Mouse (Mus musculus): ENCODE results near the gene Gckr. TPM values are rescaled to one million over a fixed set of nuclear protein-coding genes. Genes with fewer than 3 reads are reported as not detected.

Gckr gene
- polyA plus RNA-seq, 1 experiment = 0.16 TPM

- H3ac ChIP-seq (ENCODE audit: control insufficient read depth, insufficient read length) = no peak overlapping the region
- no peaks in the 10 kb centered on the region for H3K27me3 ChIP-seq (ENCODE audit: control insufficient read depth, insufficient read depth, insufficient read length)
- no peak overlapping the region for H3K4me2 ChIP-seq (ENCODE audit: low read depth)
- TF ChIP-seq TCF3 (IDR thresholded peaks at IDR 0.05; ENCODE audit: insufficient read length, low read depth) (no peak), MAX (IDR thresholded peaks at IDR 0.05; ENCODE audit: low read depth) (no peak), SRF (IDR thresholded peaks at IDR 0.05; ENCODE audit: control insufficient read depth, insufficient read length, low read depth) (no peak), MYOD1 (IDR thresholded peaks at IDR 0.05; ENCODE audit: control insufficient read depth in 1 of 3, insufficient read length in 2 of 3, low read depth in 2 of 3) (no peak), POLR2AphosphoS2 (IDR thresholded peaks at IDR 0.05; ENCODE audit: insufficient read length, low read depth) (no peak), USF1 (IDR thresholded peaks at IDR 0.05; ENCODE audit: low read depth) (no peak), CEBPB (IDR thresholded peaks at IDR 0.05; ENCODE audit: insufficient read depth, poor library complexity, severe bottlenecking) (no peak), REST (IDR thresholded peaks at IDR 0.05; ENCODE audit: insufficient read depth, insufficient read length) (no peak), POLR2A (IDR thresholded peaks at IDR 0.05; ENCODE audit: insufficient read length, low read depth) (no peak), TCF12 (IDR thresholded peaks at IDR 0.05; ENCODE audit: insufficient read depth, poor library complexity, severe bottlenecking) (no peak), MYOG (IDR thresholded peaks at IDR 0.05; ENCODE audit: control insufficient read depth in 1 of 3, insufficient read depth in 1 of 3, insufficient read length in 2 of 3, low read depth in 2 of 3) (no peak), E2F4 (IDR thresholded peaks at IDR 0.05; ENCODE audit: insufficient read depth) (no peak)
- no peaks in the 10 kb centered on the region for H3K79me2 ChIP-seq (ENCODE audit: control insufficient read depth, insufficient read depth)
- H3K36me3 ChIP-seq (ENCODE audit: control insufficient read depth, insufficient read depth) = peaks cover 9% of the 10 kb centered on the region
- H3K4me3 ChIP-seq = no peak overlapping the region
Measured at GRCm38 (mm10) chr5:31288225-31288624, 9.0 kb upstream of the Gckr start.

GRCm38 (mm10) chr5:31288655-31289054, 8.6 kb upstream of the Gckr start:
- Histone ChIP-seq H3K4me3 (no peak overlapping the region), H3K36me3 (ENCODE audit: control insufficient read depth, insufficient read depth) (peaks cover 9% of the 10 kb centered on the region), H3ac (ENCODE audit: control insufficient read depth, insufficient read length) (no peak overlapping the region), H3K4me2 (ENCODE audit: low read depth) (no peak overlapping the region), H3K27me3 (ENCODE audit: control insufficient read depth, insufficient read depth, insufficient read length) (no peaks in the 10 kb centered on the region), H3K79me2 (ENCODE audit: control insufficient read depth, insufficient read depth) (no peaks in the 10 kb centered on the region)
- TF ChIP-seq CEBPB (IDR thresholded peaks at IDR 0.05; ENCODE audit: insufficient read depth, poor library complexity, severe bottlenecking) = no peak

- Histone ChIP-seq H3K79me2 (ENCODE audit: control insufficient read depth, insufficient read depth) (no peaks in the 10 kb centered on the region), H3K4me2 (ENCODE audit: low read depth) (peak overlapping the region; percentile 94), H3ac (ENCODE audit: control insufficient read depth, insufficient read length) (no peak overlapping the region), H3K27me3 (ENCODE audit: control insufficient read depth, insufficient read depth, insufficient read length) (no peaks in the 10 kb centered on the region), H3K36me3 (ENCODE audit: control insufficient read depth, insufficient read depth) (peaks cover 4% of the 10 kb centered on the region), H3K4me3 (peak overlapping the region; percentile 67)
- TF ChIP-seq POLR2A (IDR thresholded peaks at IDR 0.05; ENCODE audit: insufficient read length, low read depth) (no peak), TCF12 (IDR thresholded peaks at IDR 0.05; ENCODE audit: insufficient read depth, poor library complexity, severe bottlenecking) (no peak), USF1 (IDR thresholded peaks at IDR 0.05; ENCODE audit: low read depth) (no peak), E2F4 (IDR thresholded peaks at IDR 0.05; ENCODE audit: insufficient read depth) (no peak), CEBPB (IDR thresholded peaks at IDR 0.05; ENCODE audit: insufficient read depth, poor library complexity, severe bottlenecking) (no peak), MYOD1 (IDR thresholded peaks at IDR 0.05; ENCODE audit: control insufficient read depth in 1 of 3, insufficient read length in 2 of 3, low read depth in 2 of 3) (no peak), TCF3 (IDR thresholded peaks at IDR 0.05; ENCODE audit: insufficient read length, low read depth) (no peak), POLR2AphosphoS2 (IDR thresholded peaks at IDR 0.05; ENCODE audit: insufficient read length, low read depth) (no peak), REST (IDR thresholded peaks at IDR 0.05; ENCODE audit: insufficient read depth, insufficient read length) (no peak), MYOG (IDR thresholded peaks at IDR 0.05; ENCODE audit: control insufficient read depth in 1 of 3, insufficient read depth in 1 of 3, insufficient read length in 2 of 3, low read depth in 2 of 3) (no peak), MAX (IDR thresholded peaks at IDR 0.05; ENCODE audit: low read depth) (no peak), SRF (IDR thresholded peaks at IDR 0.05; ENCODE audit: control insufficient read depth, insufficient read length, low read depth) (no peak)
Measured at GRCm38 (mm10) chr5:31289626-31290230, 7.5 kb upstream of the Gckr start.

- Histone ChIP-seq H3K79me2 (ENCODE audit: control insufficient read depth, insufficient read depth) (no peaks in the 10 kb centered on the region), H3K27me3 (ENCODE audit: control insufficient read depth, insufficient read depth, insufficient read length) (no peaks in the 10 kb centered on the region), H3K4me2 (ENCODE audit: low read depth) (peak within 1 kb of the TSS; percentile 94), H3K36me3 (ENCODE audit: control insufficient read depth, insufficient read depth) (peaks cover 2% of the 10 kb centered on the region), H3ac (ENCODE audit: control insufficient read depth, insufficient read length) (no peak within 1 kb of the TSS), H3K4me3 (peak within 1 kb of the TSS; percentile 67)
- TF ChIP-seq TCF12 (IDR thresholded peaks at IDR 0.05; ENCODE audit: insufficient read depth, poor library complexity, severe bottlenecking) (no peak), MYOG (IDR thresholded peaks at IDR 0.05; ENCODE audit: control insufficient read depth in 1 of 3, insufficient read depth in 1 of 3, insufficient read length in 2 of 3, low read depth in 2 of 3) (no peak), E2F4 (IDR thresholded peaks at IDR 0.05; ENCODE audit: insufficient read depth) (no peak), USF1 (IDR thresholded peaks at IDR 0.05; ENCODE audit: low read depth) (peak; percentile 26), MAX (IDR thresholded peaks at IDR 0.05; ENCODE audit: low read depth) (no peak), POLR2A (IDR thresholded peaks at IDR 0.05; ENCODE audit: insufficient read length, low read depth) (peak; percentile 90), REST (IDR thresholded peaks at IDR 0.05; ENCODE audit: insufficient read depth, insufficient read length) (no peak), MYOD1 (IDR thresholded peaks at IDR 0.05; ENCODE audit: control insufficient read depth in 1 of 3, insufficient read length in 2 of 3, low read depth in 2 of 3) (peak in 1 of 3 experiments; percentile 4), TCF3 (IDR thresholded peaks at IDR 0.05; ENCODE audit: insufficient read length, low read depth) (no peak), SRF (IDR thresholded peaks at IDR 0.05; ENCODE audit: control insufficient read depth, insufficient read length, low read depth) (peak; percentile 76), CEBPB (IDR thresholded peaks at IDR 0.05; ENCODE audit: insufficient read depth, poor library complexity, severe bottlenecking) (peak; percentile 40; the same call in 1 of the 2 replicates), POLR2AphosphoS2 (IDR thresholded peaks at IDR 0.05; ENCODE audit: insufficient read length, low read depth) (peak; percentile 90)
Measured at GRCm38 (mm10) chr5:31290521-31291360, 6.5 kb upstream of the Gckr start, which contains the start of gene Ift172. Gene Ift172, minus strand, starts transcription at chr5:31291116.
